Mouse (Mus musculus) kidney, embryonic 14.5 days (tissue): ENCODE measurements around the gene Fndc3b. TPM values are rescaled to one million over a fixed set of nuclear protein-coding genes. Genes with fewer than 3 reads are reported as not detected.
"Not testable (repeated sequence)": the region's sequence is repeated elsewhere in the genome, so short reads cannot be mapped to it uniquely, and the experiment has no call there.

Experiments used
- ATAC-seq: fragments of 200-750 bp; cut with Nextera tagmentation; 2 replicates; pipeline ENCODE4 v1.8.0; 2017; ENCODE audit warnings: moderate number of reproducible peaks, mild to moderate bottlenecking, moderate TSS enrichment, moderate library complexity; ENCODE audit not compliant: low FRiP score, low TSS enrichment
- H3K27ac ChIP-seq: fragments of 300-500 bp; sonication (generic); 2 replicates; pipeline ENCODE4 v1.5.1; 2014; ENCODE audit warnings: low read depth, mild to moderate bottlenecking, low read length, moderate library complexity, mixed read lengths
- H3K27me3 ChIP-seq: fragments of 300-500 bp; sonication (generic); 2 replicates; pipeline ENCODE4 v1.6.1; 2014; ENCODE audit warnings: mild to moderate bottlenecking, low read length; ENCODE audit not compliant: control insufficient read depth, insufficient read depth
- H3K36me3 ChIP-seq: fragments of 300-500 bp; sonication (generic); 2 replicates; pipeline ENCODE4 v1.6.1; 2014; ENCODE audit warnings: low read length, mixed read lengths; ENCODE audit not compliant: control insufficient read depth, insufficient read depth
- H3K4me1 ChIP-seq: fragments of 300-500 bp; sonication (generic); 2 replicates; pipeline ENCODE4 v1.6.1; 2014; ENCODE audit warnings: low read length, mixed read lengths; ENCODE audit not compliant: control insufficient read depth, insufficient read depth
- H3K4me2 ChIP-seq: fragments of 300-500 bp; sonication (generic); replicated peaks from 2 replicates; pipeline ENCODE4 v1.6.1; 2014; ENCODE audit warnings: low read depth, mild to moderate bottlenecking, low read length
- H3K4me3 ChIP-seq: fragments of 300-500 bp; sonication (generic); 2 replicates; pipeline ENCODE4 v1.5.1; 2014; ENCODE audit warnings: mild to moderate bottlenecking, low read length
- H3K9ac ChIP-seq: fragments of 300-500 bp; sonication (generic); 2 replicates; pipeline ENCODE4 v1.6.1; 2014; ENCODE audit warnings: low read depth, mild to moderate bottlenecking, low read length, moderate library complexity
- H3K9me3 ChIP-seq: fragments of 300-500 bp; sonication (generic); 2 replicates; pipeline ENCODE4 v1.6.1; 2016; ENCODE audit warnings: low read length; ENCODE audit not compliant: control insufficient read depth
- WGBS: fragments of 180-500 bp; shearing (Covaris S2); extraction: QIAGEN DNeasy Blood & Tissue Kit; methylation state at CpG from one replicate; pipeline ENCODE4 v1.1.7; 2014; 5-methylcytosine and 5-hydroxymethylcytosine counted together
- polyA plus RNA-seq: library from polyadenylated mRNA; unstranded; fragments of >200 nt; fragmentation: Nextera tagmentation; extraction: Ambion mirVana; gene quantifications from 2 replicates; pipeline ENCODE4 v1.2.1, GENCODE M21; 2014

Fndc3b gene
- polyA plus RNA-seq, 1 experiment from 2014 or later, result 28.7 TPM

- Histone ChIP-seq H3K4me3 (no peak overlapping the region), H3K27me3 (no peaks in the 10 kb centered on the region), H3K9me3 (no peaks in the 10 kb centered on the region), H3K27ac (no peak overlapping the region), H3K4me2 (no peak overlapping the region), H3K9ac (no peak overlapping the region), H3K4me1 (no peaks in the 10 kb centered on the region), H3K36me3 (peaks cover 57% of the 10 kb centered on the region)
- no peak for ATAC-seq
- 88% methylated on average over 6 of the region's 6 CpGs for WGBS
Measured at GRCm38 (mm10) chr3:27422521-27422920, 288.6 kb downstream of the Fndc3b start.

GRCm38 (mm10) chr3:27421980-27422379 is 289.1 kb downstream of the Fndc3b start:
- no peak overlapping the region for H3K4me2 ChIP-seq
- no peak overlapping the region for H3K9ac ChIP-seq
- H3K27ac ChIP-seq, result no peak overlapping the region
- WGBS, result 67% methylated on average over 12 of the region's 12 CpGs
- no peaks in the 10 kb centered on the region for H3K27me3 ChIP-seq
- H3K4me1 ChIP-seq, result no peaks in the 10 kb centered on the region
- peaks cover 53% of the 10 kb centered on the region for H3K36me3 ChIP-seq
- H3K4me3 ChIP-seq, result no peak overlapping the region
- H3K9me3 ChIP-seq, result no peaks in the 10 kb centered on the region
- ATAC-seq, result no peak

- peaks cover 30% of the 10 kb centered on the region for H3K36me3 ChIP-seq
- no peak for ATAC-seq
- WGBS, result 94% methylated on average over 8 of the region's 8 CpGs
Measured at GRCm38 (mm10) chr3:27418602-27419001, 292.5 kb downstream of the Fndc3b start.

GRCm38 (mm10) chr3:27416786-27417185 is 294.3 kb downstream of the Fndc3b start:
- 83% methylated on average over 10 of the region's 10 CpGs for WGBS
- H3K27ac ChIP-seq, result no peak overlapping the region

More at GRCm38 (mm10) chr3:27418602-27419001, 292.5 kb downstream of the Fndc3b start:
- H3K27ac ChIP-seq, result no peak overlapping the region
- H3K4me2 ChIP-seq, result no peak overlapping the region
- no peaks in the 10 kb centered on the region for H3K9me3 ChIP-seq
- H3K9ac ChIP-seq, result no peak overlapping the region
- no peaks in the 10 kb centered on the region for H3K27me3 ChIP-seq
- H3K4me1 ChIP-seq, result no peaks in the 10 kb centered on the region
- no peak overlapping the region for H3K4me3 ChIP-seq

GRCm38 (mm10) chr3:27413566-27413965 is 297.5 kb downstream of the Fndc3b start:
- H3K9ac ChIP-seq, result no peak overlapping the region
- WGBS, result 72% methylated on average over 3 of the region's 3 CpGs
- H3K4me2 ChIP-seq, result no peak overlapping the region
- H3K9me3 ChIP-seq, result no peaks in the 10 kb centered on the region
- H3K27ac ChIP-seq, result no peak overlapping the region
- H3K27me3 ChIP-seq, result no peaks in the 10 kb centered on the region
- no peak for ATAC-seq
- no peak overlapping the region for H3K4me3 ChIP-seq
- H3K36me3 ChIP-seq, result peaks cover 9% of the 10 kb centered on the region; the same call in 1 of the 2 replicates
- no peaks in the 10 kb centered on the region for H3K4me1 ChIP-seq

More at GRCm38 (mm10) chr3:27416786-27417185, 294.3 kb downstream of the Fndc3b start:
- H3K9me3 ChIP-seq, result no peaks in the 10 kb centered on the region
- H3K27me3 ChIP-seq, result no peaks in the 10 kb centered on the region
- H3K36me3 ChIP-seq, result peaks cover 24% of the 10 kb centered on the region
- ATAC-seq, result no peak
- no peaks in the 10 kb centered on the region for H3K4me1 ChIP-seq
- no peak overlapping the region for H3K4me2 ChIP-seq
- H3K4me3 ChIP-seq, result no peak overlapping the region
- H3K9ac ChIP-seq, result no peak overlapping the region

- Histone ChIP-seq H3K27me3 (no peaks in the 10 kb centered on the region), H3K9ac (no peak overlapping the region), H3K4me2 (no peak overlapping the region), H3K36me3 (no peaks in the 10 kb centered on the region), H3K4me3 (no peak overlapping the region), H3K4me1 (0 out of 2 replicates have a peak, but pooled peaks cover 4% of the 10 kb centered on the region), H3K27ac (no peak overlapping the region), H3K9me3 (no peaks in the 10 kb centered on the region)
- no peak for ATAC-seq
- 93% methylated on average over 2 of the region's 2 CpGs for WGBS
Measured at GRCm38 (mm10) chr3:27411286-27411685, 299.8 kb downstream of the Fndc3b start.

GRCm38 (mm10) chr3:27408564-27408963 is 302.5 kb downstream of the Fndc3b start:
- no peak overlapping the region for H3K27ac ChIP-seq
- no peaks in the 10 kb centered on the region for H3K9me3 ChIP-seq
- ATAC-seq, result no peak
- no peak overlapping the region for H3K4me3 ChIP-seq
- 0 out of 2 replicates have a peak, but pooled peaks cover 4% of the 10 kb centered on the region for H3K4me1 ChIP-seq
- H3K4me2 ChIP-seq, result no peak overlapping the region
- WGBS, result 73% methylated on average over 2 of the region's 2 CpGs
- H3K36me3 ChIP-seq, result no peaks in the 10 kb centered on the region
- no peak overlapping the region for H3K9ac ChIP-seq
- no peaks in the 10 kb centered on the region for H3K27me3 ChIP-seq

GRCm38 (mm10) chr3:27406440-27406839 is 304.7 kb downstream of the Fndc3b start:
- Histone ChIP-seq H3K4me2 (no peak overlapping the region), H3K27me3 (no peaks in the 10 kb centered on the region), H3K4me3 (no peak overlapping the region), H3K4me1 (0 out of 2 replicates have a peak, but pooled peaks cover 4% of the 10 kb centered on the region), H3K27ac (no peak overlapping the region), H3K36me3 (no peaks in the 10 kb centered on the region), H3K9me3 (no peaks in the 10 kb centered on the region), H3K9ac (no peak overlapping the region)
- 85% methylated on average over 3 of the region's 3 CpGs for WGBS
- ATAC-seq, result no peak

GRCm38 (mm10) chr3:27400996-27401395 is 310.1 kb downstream of the Fndc3b start:
- not testable (repeated sequence) for H3K4me3 ChIP-seq, H3K27ac ChIP-seq, H3K36me3 ChIP-seq, H3K9me3 ChIP-seq, ATAC-seq, H3K9ac ChIP-seq, H3K27me3 ChIP-seq, H3K4me1 ChIP-seq, H3K4me2 ChIP-seq
- WGBS, result 96% methylated on average over 3 of the region's 3 CpGs
